Mouse (Mus musculus) CD4-positive helper T cell, adult 2 months (primary cell): ENCODE results near the gene Sh3glb2.

ENCODE experiments used
- DNase-seq: peaks from one replicate; pipeline ENCODE4 v3.0.0-alpha.2; 2012; ENCODE audit warnings: low read depth, missing footprints, low spot score

Sh3glb2 gene

GRCm38 (mm10) chr2:30380564-30381376 lies 21.6 kb upstream of the Sh3glb2 start:
- DNase-seq, result no peak

GRCm38 (mm10) chr2:30379307-30379706 lies 20.2 kb upstream of the Sh3glb2 start:
- no peak for DNase-seq

GRCm38 (mm10) chr2:30377721-30378120 lies 18.6 kb upstream of the Sh3glb2 start:
- no peak for DNase-seq

- DNase-seq, result no peak
These were observed 16.8 kb upstream of the Sh3glb2 start for GRCm38 (mm10) chr2:30375893-30376292.

GRCm38 (mm10) chr2:30372726-30373125 lies 13.6 kb upstream of the Sh3glb2 start:
- DNase-seq, result no peak

GRCm38 (mm10) chr2:30371544-30371943 lies 12.4 kb upstream of the Sh3glb2 start:
- no peak for DNase-seq

- no peak for DNase-seq
These were observed 7.1 kb upstream of the Sh3glb2 start for GRCm38 (mm10) chr2:30366203-30366602.

- DNase-seq, result no peak
These were observed 6.3 kb upstream of the Sh3glb2 start for GRCm38 (mm10) chr2:30365281-30366069.

GRCm38 (mm10) chr2:30363773-30364650 lies 4.9 kb upstream of the Sh3glb2 start, which contains the start of gene Miga2:
Gene Miga2 (plus strand): TSS chr2:30364233.
- DNase-seq, result peak; percentile 97

- DNase-seq, result no peak
These were observed 3.7 kb upstream of the Sh3glb2 start for GRCm38 (mm10) chr2:30362865-30363264.

- DNase-seq, result no peak
These were observed 1.5 kb upstream of the Sh3glb2 start for GRCm38 (mm10) chr2:30360626-30361025.

- DNase-seq, result peak; percentile 14
These were observed 1.3 kb downstream of the Sh3glb2 start for GRCm38 (mm10) chr2:30357552-30358510.

GRCm38 (mm10) chr2:30356906-30357305 lies 2.2 kb downstream of the Sh3glb2 start:
- no peak for DNase-seq

GRCm38 (mm10) chr2:30356266-30356665 lies 2.9 kb downstream of the Sh3glb2 start:
- no peak for DNase-seq

GRCm38 (mm10) chr2:30355861-30356260 lies 3.3 kb downstream of the Sh3glb2 start:
- DNase-seq, result no peak

GRCm38 (mm10) chr2:30351149-30351548 lies 8.0 kb downstream of the Sh3glb2 start:
- DNase-seq, result no peak

- no peak for DNase-seq
These were observed 9.9 kb downstream of the Sh3glb2 start for GRCm38 (mm10) chr2:30349196-30349595.

GRCm38 (mm10) chr2:30345971-30346676 lies 13.0 kb downstream of the Sh3glb2 start:
- no peak for DNase-seq

- DNase-seq, result no peak
These were observed 15.5 kb downstream of the Sh3glb2 start for GRCm38 (mm10) chr2:30343601-30344137.

- DNase-seq, result no peak
These were observed 16.6 kb downstream of the Sh3glb2 start for GRCm38 (mm10) chr2:30342544-30342943.
